Mouse (Mus musculus) CH12.LX (cell line): ENCODE data around the gene Snhg11. TPM values are rescaled to one million over a fixed set of nuclear protein-coding genes. Genes with fewer than 3 reads are reported as not detected.

Experiments used
- DNase-seq: peaks from one replicate; pipeline ENCODE4 v3.0.0-alpha.2; 2013; ENCODE audit errors: extremely low read depth
- H3K27ac ChIP-seq: 2 replicates; pipeline ENCODE4 v1.5.1; 2012; ENCODE audit warnings: low read depth, mild to moderate bottlenecking, control low read depth, moderate library complexity; ENCODE audit not compliant: insufficient read depth
- H3K27me3 ChIP-seq: replicated peaks from 2 replicates; pipeline ENCODE3; 2012; ENCODE audit warnings: inconsistent platforms
- H3K36me3 ChIP-seq, 2 experiments: replicated peaks in 1 of 2; 2 replicates each; pipeline versions ENCODE3 to v1.6.1; 2012; ENCODE audit warnings: inconsistent platforms in 1 of 2, low read length in 1 of 2, mild to moderate bottlenecking in 1 of 2, mixed read lengths in 1 of 2, moderate library complexity in 1 of 2; ENCODE audit not compliant: control insufficient read depth in 1 of 2, insufficient read depth in 1 of 2
- H3K4me1 ChIP-seq, 2 experiments: 2 replicates each; pipeline ENCODE4 v1.6.1; 2012; ENCODE audit warnings: inconsistent platforms in 1 of 2, moderate library complexity in 1 of 2; ENCODE audit not compliant: insufficient read depth in 2 of 2, control insufficient read depth in 1 of 2
- H3K4me2 ChIP-seq: 2 replicates; pipeline ENCODE4 v1.6.1; 2012; ENCODE audit warnings: low read depth, mild to moderate bottlenecking, control low read depth; ENCODE audit not compliant: poor library complexity, insufficient read depth, severe bottlenecking
- H3K4me3 ChIP-seq, 3 experiments: fragments of 150-350 bp in 1 of 3; sonication (generic) in 1 of 3; replicated peaks in 1 of 3; 2 replicates each; pipeline versions ENCODE3 to v1.5.1; 2011 to 2012; ENCODE audit warnings: low read depth in 2 of 3, low read length in 2 of 3, mild to moderate bottlenecking in 2 of 3, moderate library complexity in 2 of 3, control low read depth in 1 of 3, improper control_type of control experiment in 1 of 3, inconsistent platforms in 1 of 3, mixed read lengths in 1 of 3; ENCODE audit not compliant: poor library complexity in 1 of 3
- H3K79me2 ChIP-seq: replicated peaks from 2 replicates; pipeline ENCODE4 v1.6.1; 2012; ENCODE audit warnings: mild to moderate bottlenecking, moderate library complexity; ENCODE audit not compliant: control insufficient read depth, poor library complexity, insufficient read depth, severe bottlenecking; ENCODE audit errors: extremely low read depth
- H3K9ac ChIP-seq: 2 replicates; pipeline ENCODE4 v1.6.1; 2012; ENCODE audit warnings: low read depth, mild to moderate bottlenecking, control low read depth, moderate library complexity; ENCODE audit not compliant: insufficient read depth
- H3K9me3 ChIP-seq: replicated peaks from 2 replicates; pipeline ENCODE3; 2012; ENCODE audit warnings: low read length, inconsistent platforms, mixed read lengths
- BHLHE40 ChIP-seq: IDR thresholded peaks from 2 replicates; pipeline ENCODE4 v1.6.1; 2011; ENCODE audit warnings: mild to moderate bottlenecking, low read depth, low read length, improper control_type of control experiment
- CHD1 ChIP-seq: IDR thresholded peaks from 2 replicates; pipeline ENCODE4 v1.6.1; 2012; ENCODE audit warnings: low read depth, low read length, improper control_type of control experiment, inconsistent platforms
- E2F4 ChIP-seq: IDR thresholded peaks from 2 replicates; pipeline ENCODE4 v1.6.1; 2011; ENCODE audit warnings: low read depth, low read length, improper control_type of control experiment; ENCODE audit not compliant: insufficient replicate concordance
- ELF1 ChIP-seq: IDR thresholded peaks from 2 replicates; pipeline ENCODE4 v1.6.1; 2014; ENCODE audit warnings: low read depth, mild to moderate bottlenecking, inconsistent platforms, low read length, improper control_type of control experiment
- EP300 ChIP-seq: IDR thresholded peaks from 2 replicates; pipeline ENCODE4 v1.6.1; 2011; ENCODE audit warnings: low read length, improper control_type of control experiment
- ETS1 ChIP-seq: conservative IDR thresholded peaks from 2 replicates; pipeline ENCODE4 v1.6.1; 2012; ENCODE audit warnings: low read depth, mild to moderate bottlenecking, inconsistent platforms, low read length, improper control_type of control experiment, moderate library complexity
- GABPA ChIP-seq: IDR thresholded peaks from 2 replicates; pipeline ENCODE4 v1.6.1; 2012; ENCODE audit warnings: low read depth, low read length, improper control_type of control experiment, inconsistent platforms; ENCODE audit not compliant: insufficient replicate concordance
- HCFC1 ChIP-seq: IDR thresholded peaks from 2 replicates; pipeline ENCODE4 v1.6.1; 2012; ENCODE audit warnings: low read depth, mild to moderate bottlenecking, inconsistent platforms, low read length, improper control_type of control experiment
- IRF4 ChIP-seq: IDR thresholded peaks from 2 replicates; pipeline ENCODE4 v1.6.1; 2014; ENCODE audit warnings: low read depth, mild to moderate bottlenecking, inconsistent platforms, low read length, improper control_type of control experiment
- JUND ChIP-seq: conservative IDR thresholded peaks from 2 replicates; pipeline ENCODE4 v1.6.1; 2011; ENCODE audit warnings: low read depth, low read length, improper control_type of control experiment
- KAT2A ChIP-seq: IDR thresholded peaks from 2 replicates; pipeline ENCODE4 v1.6.1; 2012; ENCODE audit warnings: low read length, improper control_type of control experiment, inconsistent platforms; ENCODE audit not compliant: insufficient replicate concordance
- MAFK ChIP-seq: IDR thresholded peaks from 2 replicates; pipeline ENCODE4 v1.6.1; 2011; ENCODE audit warnings: low read length, improper control_type of control experiment; ENCODE audit not compliant: insufficient replicate concordance
- MAX ChIP-seq: IDR thresholded peaks from 2 replicates; pipeline ENCODE4 v1.6.1; 2011; ENCODE audit warnings: low read length, improper control_type of control experiment
- MAZ ChIP-seq: IDR thresholded peaks from 2 replicates; pipeline ENCODE4 v1.6.1; 2012; ENCODE audit warnings: low read depth, mild to moderate bottlenecking, inconsistent platforms, low read length, improper control_type of control experiment, moderate library complexity
- MXI1 ChIP-seq: IDR thresholded peaks from 2 replicates; pipeline ENCODE4 v1.6.1; 2011; ENCODE audit warnings: mild to moderate bottlenecking, low read depth, low read length, improper control_type of control experiment
- MYC ChIP-seq: IDR thresholded peaks from 2 replicates; pipeline ENCODE4 v1.6.1; 2011; ENCODE audit warnings: low read depth, mild to moderate bottlenecking, improper control_type of control experiment, low read length
- NELFE ChIP-seq: IDR thresholded peaks from 2 replicates; pipeline ENCODE4 v1.6.1; 2011; ENCODE audit warnings: low read depth, low read length, improper control_type of control experiment
- NRF1 ChIP-seq: IDR thresholded peaks from 2 replicates; pipeline ENCODE4 v1.6.1; 2014; ENCODE audit warnings: low read depth, mild to moderate bottlenecking, inconsistent platforms, low read length, improper control_type of control experiment, moderate library complexity
- PAX5 ChIP-seq: IDR thresholded peaks from 2 replicates; pipeline ENCODE4 v1.6.1; 2012; ENCODE audit warnings: low read length, inconsistent platforms, mixed read lengths
- POLR2A ChIP-seq: IDR thresholded peaks from 2 replicates; pipeline ENCODE4 v1.6.1; 2011; ENCODE audit warnings: low read depth, mild to moderate bottlenecking, improper control_type of control experiment, low read length
- POLR2AphosphoS2 ChIP-seq: IDR thresholded peaks from 2 replicates; pipeline ENCODE4 v1.6.1; 2011; ENCODE audit warnings: low read depth, low read length, improper control_type of control experiment
- RCOR1 ChIP-seq: conservative IDR thresholded peaks from 2 replicates; pipeline ENCODE4 v1.6.1; 2012; ENCODE audit warnings: low read depth, mild to moderate bottlenecking, inconsistent platforms, low read length, improper control_type of control experiment
- SMC3 ChIP-seq: IDR thresholded peaks from 2 replicates; pipeline ENCODE4 v1.6.1; 2011; ENCODE audit warnings: low read depth, low read length, improper control_type of control experiment
- TBP ChIP-seq: conservative IDR thresholded peaks from 2 replicates; pipeline ENCODE4 v1.6.1; 2011; ENCODE audit warnings: low read depth, low read length, improper control_type of control experiment
- TCF12 ChIP-seq: IDR thresholded peaks from 2 replicates; pipeline ENCODE4 v1.6.1; 2014; ENCODE audit warnings: low read depth, mild to moderate bottlenecking, inconsistent platforms, low read length, improper control_type of control experiment
- UBTF ChIP-seq: IDR thresholded peaks from 2 replicates; pipeline ENCODE4 v1.6.1; 2012; ENCODE audit warnings: low read depth, mild to moderate bottlenecking, inconsistent platforms, low read length, improper control_type of control experiment, moderate library complexity
- USF2 ChIP-seq: conservative IDR thresholded peaks from 2 replicates; pipeline ENCODE4 v1.6.1; 2011; ENCODE audit warnings: low read depth, low read length, improper control_type of control experiment
- ZC3H11A ChIP-seq: IDR thresholded peaks from 2 replicates; pipeline ENCODE4 v1.6.1; 2012; ENCODE audit warnings: low read depth, mild to moderate bottlenecking, inconsistent platforms, low read length, improper control_type of control experiment
- ZKSCAN1 ChIP-seq: IDR thresholded peaks from 2 replicates; pipeline ENCODE4 v1.6.1; 2012; ENCODE audit warnings: low read depth, inconsistent platforms, low read length, improper control_type of control experiment, borderline replicate concordance
- ZMIZ1 ChIP-seq: IDR thresholded peaks from 2 replicates; pipeline ENCODE4 v1.6.1; 2012; ENCODE audit warnings: low read depth, mild to moderate bottlenecking, inconsistent platforms, low read length, improper control_type of control experiment
- ZNF384 ChIP-seq: IDR thresholded peaks from 2 replicates; pipeline ENCODE4 v1.6.1; 2012; ENCODE audit warnings: low read depth, low read length, improper control_type of control experiment, inconsistent platforms
- dilution Hi-C: fragments of 300-500 bp; cut with MboI; formaldehyde crosslinking; loops from 2 replicates; pipeline ENCODE4 v1.14.3; 2020; ENCODE audit warnings: low sequenced_read_pairs; ENCODE audit not compliant: extremely low pct_unique_long_range_greater_than_20kb, extremely low pct_ligation_motif_present
- in situ Hi-C: fragments of 300-500 bp; cut with MboI; formaldehyde crosslinking; loops from 3 replicates; pipeline ENCODE4 v1.14.3; 2019; ENCODE audit warnings: low sequenced_read_pairs, low pct_ligation_motif_present, low pct_unique_long_range_greater_than_20kb, mixed read lengths
- polyA plus RNA-seq: library from polyadenylated mRNA; unstranded; fragments of >175 nt; gene quantifications from 2 replicates; pipeline ENCODE4 v1.2.1, GENCODE M21; 2012; ENCODE audit warnings: low read depth; ENCODE audit not compliant: insufficient read length
- total RNA-seq, 2 experiments: library from RNA; depleted of rRNA; stranded (reverse); fragments of 300-350 nt in 1 of 2; fragments of >200 nt in 1 of 2; gene quantifications; 2 replicates each; pipeline ENCODE4 v1.2.3; 2012 to 2014

Gene Snhg11
- total and polyA plus RNA-seq, 3 experiments: 0.04 to 0.13 TPM; not detected in 1

GRCm38 (mm10) chr2:158408997-158409594, 33.7 kb downstream of the Snhg11 start:
- in situ Hi-C loops: no loop called here
- peak overlapping the region; percentile 28 to 92 (median 45) for H3K4me3 ChIP-seq
- H3K79me2 ChIP-seq: peaks cover 14% of the 10 kb centered on the region
- peak; percentile 52 for TF ChIP-seq MXI1
- no peak for TF ChIP-seq ZNF384
- TF ChIP-seq MYC: 0 out of 2 replicates have a peak, but pooled peaks have one; percentile 25
- TF ChIP-seq TCF12: no peak
- peak; percentile 49; the same call in 1 of the 2 replicates for TF ChIP-seq ZMIZ1
- no peaks in the 10 kb centered on the region for H3K27me3 ChIP-seq
- peak; percentile 2 for DNase-seq
- H3K27ac ChIP-seq: no peak overlapping the region
- no peaks in the 10 kb centered on the region for H3K36me3 ChIP-seq
- no peaks in the 10 kb centered on the region for H3K9me3 ChIP-seq
- dilution Hi-C loops: no loop called here
- peak overlapping the region; percentile 27; the same call in 1 of the 2 replicates for H3K9ac ChIP-seq
- H3K4me1 ChIP-seq: peaks cover 11 to 36% of the 10 kb centered on the region in 2 experiments
- H3K4me2 ChIP-seq: peak overlapping the region; percentile 78

- no peaks in the 10 kb centered on the region for H3K36me3 ChIP-seq
- H3K9ac ChIP-seq: peak within 1 kb of the TSS; percentile 78
- in situ Hi-C loops: no loop called here
- H3K9me3 ChIP-seq: no peaks in the 10 kb centered on the region
- peaks cover 14% of the 10 kb centered on the region for H3K79me2 ChIP-seq
- peak within 1 kb of the TSS; percentile 73 to 92 (median 82) for H3K4me3 ChIP-seq
- dilution Hi-C loops: no loop called here
- peak; percentile 97 for DNase-seq
- H3K4me1 ChIP-seq: peaks cover 11 to 36% of the 10 kb centered on the region in 2 experiments
- no peak within 1 kb of the TSS for H3K27ac ChIP-seq
- peak within 1 kb of the TSS; percentile 78 for H3K4me2 ChIP-seq
- H3K27me3 ChIP-seq: no peaks in the 10 kb centered on the region
- no peak for TF ChIP-seq RCOR1
- peak; percentile 16; the same call in 1 of the 2 replicates for TF ChIP-seq MYC
- peak; percentile 96 for TF ChIP-seq HCFC1
- TF ChIP-seq ZC3H11A: no peak
- peak; percentile 95 for TF ChIP-seq ELF1
- TF ChIP-seq IRF4: peak; percentile 43; the same call in 1 of the 2 replicates
- peak; percentile 86; the same call in 1 of the 2 replicates for TF ChIP-seq KAT2A
- TF ChIP-seq GABPA: no peak; the same call in 1 of the 2 replicates
- TF ChIP-seq MAX: peak; percentile 49; the same call in 1 of the 2 replicates
- no peak for TF ChIP-seq ZKSCAN1
- peak; percentile 45; the same call in 1 of the 2 replicates for TF ChIP-seq UBTF
- TF ChIP-seq JUND: peak; percentile 42; the same call in 1 of the 2 replicates
- TF ChIP-seq POLR2AphosphoS2: 0 out of 2 replicates have a peak, but pooled peaks have one; percentile 30
- no peak for TF ChIP-seq MAZ
- TF ChIP-seq POLR2A: peak; percentile 79; the same call in 1 of the 2 replicates
- no peak for TF ChIP-seq CHD1
- 0 out of 2 replicates have a peak, but pooled peaks have one; percentile 56 for TF ChIP-seq TBP
- peak; percentile 68 for TF ChIP-seq NELFE
- no peak for TF ChIP-seq MAFK
- no peak for TF ChIP-seq USF2
- TF ChIP-seq PAX5: no peak
- TF ChIP-seq TCF12: peak; percentile 74
- peak; percentile 73; the same call in 1 of the 2 replicates for TF ChIP-seq E2F4
- TF ChIP-seq BHLHE40: no peak
- TF ChIP-seq EP300: no peak
- no peak for TF ChIP-seq ETS1
- peak; percentile 99 for TF ChIP-seq NRF1
- TF ChIP-seq SMC3: no peak
These were observed 34.2 kb downstream of the Snhg11 start, which contains the start of gene Ralgapb for GRCm38 (mm10) chr2:158409595-158410021. TSS of gene Ralgapb (plus strand) at chr2:158409848.
